Mouse (Mus musculus) urinary bladder, postnatal 36 days (tissue): ENCODE data around the gene Tagln3.
A peak's percentile ranks its signal among the peaks of the same experiment; 100 is the strongest.

Experiments
- DNase-seq, 2 experiments: peaks; one replicate each; pipeline ENCODE4 v3.0.0; 2022; ENCODE audit warnings: low spot score in 2 of 2, mixed read lengths in 1 of 2

The Tagln3 gene

DNA sequence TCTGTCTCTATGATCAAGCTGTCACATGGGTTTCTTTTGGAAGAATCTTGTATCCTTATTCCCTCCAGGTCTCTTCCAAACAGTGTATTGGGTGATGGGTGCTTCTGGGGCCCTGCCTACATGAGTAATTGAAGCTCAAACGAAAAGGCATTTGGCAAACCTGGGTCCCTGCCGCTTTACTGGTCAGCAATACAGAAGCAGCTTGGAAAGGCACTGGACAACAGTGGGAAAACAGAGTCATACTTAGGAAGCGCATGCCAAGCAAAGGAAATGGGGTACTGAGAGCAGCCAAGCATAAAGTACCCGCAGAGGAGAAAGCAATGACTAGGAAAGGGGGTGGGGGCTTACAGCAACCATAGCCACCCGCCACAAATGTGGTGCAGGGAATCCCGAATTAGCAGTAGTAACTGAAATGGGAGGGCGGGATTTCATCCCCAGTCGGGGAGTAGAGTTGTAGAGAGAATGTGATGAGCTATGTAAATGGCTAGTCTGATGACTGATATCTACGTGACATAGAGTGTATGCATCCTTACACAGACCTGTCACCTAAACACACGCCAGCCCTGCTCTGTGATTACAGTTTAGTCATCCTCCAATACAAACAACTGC is 4.3 kb downstream of the Tagln3 start:
- no peak for DNase-seq

DNA sequence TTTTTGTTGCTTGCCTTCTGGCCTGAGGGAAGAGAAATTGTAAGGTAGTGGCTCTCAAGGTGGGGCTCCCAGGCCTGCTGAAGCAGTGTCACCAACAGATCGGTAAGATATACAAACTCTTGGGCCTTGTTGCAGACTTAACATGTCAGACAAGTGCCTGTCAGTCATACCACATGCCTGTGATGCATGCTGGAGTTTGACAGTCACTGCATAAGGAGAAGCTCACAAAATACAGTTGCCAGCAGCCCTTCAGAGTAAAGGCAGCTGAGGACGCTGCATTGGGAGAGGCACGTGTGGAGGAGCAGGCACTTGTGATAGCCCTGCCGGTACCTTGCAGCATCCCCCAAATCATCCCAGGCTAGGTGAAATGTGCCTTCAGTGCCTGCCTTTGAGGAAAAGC is 6.1 kb downstream of the Tagln3 start:
- DNase-seq: no peak

DNA sequence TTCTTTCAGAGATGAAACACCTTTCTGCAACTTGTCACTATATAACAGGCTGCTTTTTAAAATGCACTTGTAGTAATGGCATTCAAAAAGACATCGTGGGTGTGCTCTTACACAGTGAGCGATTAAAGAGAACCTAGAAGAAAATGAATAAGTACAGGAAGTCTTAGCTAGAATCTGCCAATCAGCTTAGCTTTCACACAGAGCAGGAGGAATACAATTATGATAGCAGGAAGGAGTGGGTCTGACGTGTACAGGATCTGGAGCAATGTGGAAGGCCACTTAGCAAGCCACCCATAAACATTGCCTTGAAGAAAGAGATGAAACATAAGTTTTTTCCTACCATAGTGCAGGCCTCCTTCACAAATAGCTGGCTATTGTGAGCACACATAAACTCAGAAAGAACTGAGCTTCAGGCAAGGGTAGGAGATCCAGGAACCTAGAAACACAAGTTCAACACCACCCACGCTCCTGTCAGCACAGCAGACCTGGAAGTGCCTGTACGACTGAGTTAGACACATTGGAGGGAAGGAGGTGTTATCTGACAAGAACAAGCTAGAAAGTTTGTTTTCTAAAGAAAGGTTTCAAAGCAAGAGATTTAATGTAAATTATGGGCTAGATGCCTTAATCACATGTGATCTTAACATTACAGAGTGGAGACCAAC is 9.8 kb downstream of the Tagln3 start:
- DNase-seq: no peak

DNA sequence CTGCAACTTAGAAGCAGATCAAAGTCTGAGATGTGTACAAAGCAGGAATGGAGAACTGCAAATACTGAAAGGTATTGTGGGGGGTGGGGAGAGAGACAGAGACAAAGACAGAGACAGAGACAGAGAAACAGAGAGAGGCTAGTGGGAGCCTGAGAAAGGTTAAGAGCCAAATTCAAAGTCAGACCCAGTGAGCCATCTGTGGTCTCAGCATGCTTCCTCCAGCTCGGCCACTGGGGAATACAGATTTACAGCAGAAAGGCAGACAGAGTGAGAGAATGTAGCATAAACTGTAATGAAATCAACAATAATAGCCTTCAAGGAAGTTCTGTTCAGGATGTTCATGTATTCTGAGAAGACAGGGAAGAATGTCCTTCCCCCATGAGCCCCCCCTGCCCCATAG is 10.5 kb downstream of the Tagln3 start:
- DNase-seq: no peak

DNA sequence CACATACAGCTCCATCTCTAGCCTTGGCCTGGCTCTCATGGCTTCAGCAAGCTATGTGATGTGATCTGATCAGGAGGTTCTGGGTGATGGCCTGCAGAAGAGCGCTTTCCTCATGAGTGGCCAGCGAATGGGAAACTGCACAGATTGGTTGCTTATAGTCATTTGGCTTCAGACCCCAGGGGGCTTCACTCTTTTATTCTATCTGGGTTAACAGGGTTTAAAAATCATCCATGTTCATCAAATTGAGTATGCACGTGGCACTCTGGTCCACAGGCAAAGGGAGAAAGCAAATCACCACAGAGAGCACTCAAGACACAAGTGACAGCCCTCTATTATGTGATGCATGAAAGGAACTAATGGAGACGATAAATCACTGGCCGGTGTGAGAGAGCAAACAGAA is 11.1 kb downstream of the Tagln3 start:
- DNase-seq: no peak

DNA sequence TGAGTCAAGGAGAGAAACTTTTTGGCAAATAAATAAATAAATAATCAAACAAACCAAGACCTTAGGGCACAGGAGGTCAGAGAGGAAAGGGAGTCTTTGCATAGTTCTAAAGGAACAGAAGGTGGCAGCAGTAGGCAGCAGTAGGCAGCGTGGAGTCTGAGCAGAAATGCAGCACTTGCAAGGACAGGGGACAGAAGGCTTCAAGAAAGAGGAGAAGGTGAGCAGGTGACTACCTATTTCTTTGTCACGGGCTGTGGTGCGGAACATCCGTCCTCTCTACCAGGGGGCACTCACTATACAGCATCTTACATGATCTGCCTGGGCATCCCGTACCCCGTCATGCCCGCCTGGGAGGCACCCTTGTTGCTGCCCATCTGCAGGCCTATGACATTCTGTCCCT is 13.1 kb downstream of the Tagln3 start:
- DNase-seq: no peak

DNA sequence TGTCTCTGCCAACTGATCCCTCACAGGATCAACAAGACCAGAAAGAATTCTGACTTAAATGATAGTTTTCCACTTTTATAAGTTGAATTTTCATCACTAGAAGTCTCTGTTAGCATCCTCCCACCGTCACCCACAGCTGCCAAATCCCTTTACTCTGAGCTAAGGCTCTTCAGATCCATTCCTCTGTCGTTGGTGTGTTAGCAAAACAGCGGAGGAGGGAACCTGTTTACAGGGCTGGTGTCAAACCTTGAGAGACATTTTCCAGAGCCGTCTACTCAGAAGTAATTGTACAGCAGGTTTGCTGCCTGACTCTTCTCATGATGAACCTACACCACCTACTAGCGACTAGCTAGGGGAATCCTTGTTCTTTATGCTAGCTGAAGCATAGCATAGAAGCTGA is 25.1 kb downstream of the Tagln3 start:
- DNase-seq: no peak

DNA sequence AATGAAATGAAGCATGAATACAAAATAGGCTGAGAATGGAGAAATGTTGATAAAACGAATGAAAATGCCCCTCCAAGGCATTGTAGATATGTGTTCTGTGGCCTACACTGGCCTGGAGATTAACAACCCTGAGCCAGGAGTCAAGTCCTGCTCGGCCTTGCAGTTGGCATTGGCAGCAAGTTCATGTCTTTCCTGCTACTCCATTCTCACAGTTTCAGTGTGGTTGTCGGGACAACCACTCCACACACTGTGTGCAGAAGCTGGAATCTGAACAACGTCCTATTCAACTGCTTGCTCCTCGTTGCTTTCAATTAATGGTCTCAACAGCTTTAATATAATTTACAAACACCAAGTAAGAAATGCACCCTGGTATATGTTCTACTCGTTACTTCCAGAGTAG is 26.4 kb downstream of the Tagln3 start:
- DNase-seq: no peak

DNA sequence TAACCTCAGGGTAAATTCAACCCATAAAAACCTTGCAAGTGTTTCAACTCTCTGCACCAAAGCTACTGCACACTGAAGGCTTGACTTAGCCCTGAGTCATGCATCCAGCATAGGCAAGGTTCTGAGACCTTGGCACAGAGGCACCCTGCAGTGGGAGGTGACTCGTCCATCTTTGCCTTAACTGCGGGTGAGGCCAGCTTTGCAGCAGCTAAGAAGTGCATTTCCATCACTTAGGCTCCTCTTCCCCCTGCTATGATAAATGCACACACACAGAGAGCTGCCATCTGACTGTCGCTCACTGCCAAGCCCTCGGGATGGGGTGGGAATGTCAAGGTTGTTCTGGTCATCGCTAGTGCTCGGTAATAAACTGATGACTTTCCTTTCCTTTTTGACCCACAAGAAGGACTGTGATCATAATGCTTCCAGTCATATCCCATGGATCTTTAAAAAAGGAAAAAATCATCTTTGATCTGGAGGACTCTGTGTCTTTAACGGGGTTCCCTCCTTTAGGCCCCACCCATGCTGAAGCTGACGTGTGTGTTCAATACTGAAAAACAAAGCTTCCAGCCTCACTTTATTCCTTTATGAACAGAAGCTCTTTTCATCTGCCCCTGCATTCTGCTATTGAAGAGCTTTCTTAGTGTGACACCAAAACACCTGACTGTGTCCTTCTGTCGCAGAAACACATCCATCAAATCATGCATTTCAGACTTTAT is 28.8 kb downstream of the Tagln3 start:
- DNase-seq: no peak

DNA sequence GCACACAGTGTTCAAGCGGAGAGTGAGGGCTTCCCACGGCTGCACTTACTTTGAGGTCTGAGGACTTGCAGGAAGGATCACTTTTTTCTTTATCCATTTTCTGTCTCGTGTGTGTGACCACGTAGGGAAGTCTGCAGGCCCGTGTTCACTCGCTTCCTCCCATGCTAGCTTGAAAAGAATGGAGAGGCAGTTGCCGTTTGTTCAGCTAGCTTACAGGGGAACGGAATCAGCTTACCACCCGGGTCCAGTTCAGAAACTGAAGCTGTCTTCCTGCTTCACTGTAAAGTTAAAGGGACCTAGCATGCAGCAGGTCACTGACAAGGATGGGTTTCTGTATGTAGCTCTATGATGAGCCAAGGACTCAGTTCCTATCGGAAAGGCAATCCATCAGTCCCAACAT is 30.9 kb downstream of the Tagln3 start, which contains the start of gene Tmprss7:
TSS of gene Tmprss7 (minus strand) at position 101 of the 400 bp plus-strand sequence.
- no peak for DNase-seq

DNA sequence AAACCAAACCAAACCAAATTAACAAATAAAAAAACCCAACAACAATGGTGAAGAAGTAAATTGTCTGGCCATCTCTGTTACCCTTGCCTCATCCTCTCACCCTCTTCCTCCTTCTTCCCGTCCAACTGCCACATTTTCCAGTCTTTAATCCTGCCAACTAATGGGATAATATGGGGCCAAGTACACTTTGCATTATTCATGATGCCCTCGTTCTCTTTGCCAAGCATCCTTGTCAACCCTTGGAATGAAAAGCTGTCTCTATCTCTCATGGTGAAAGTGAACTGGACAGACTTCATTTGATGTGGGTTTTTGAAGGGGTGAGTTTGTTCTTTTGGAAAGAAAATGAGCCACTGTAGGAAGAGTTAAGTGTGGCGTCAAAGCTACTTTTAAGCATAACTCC is 31.6 kb downstream of the Tagln3 start:
- DNase-seq: no peak

DNA sequence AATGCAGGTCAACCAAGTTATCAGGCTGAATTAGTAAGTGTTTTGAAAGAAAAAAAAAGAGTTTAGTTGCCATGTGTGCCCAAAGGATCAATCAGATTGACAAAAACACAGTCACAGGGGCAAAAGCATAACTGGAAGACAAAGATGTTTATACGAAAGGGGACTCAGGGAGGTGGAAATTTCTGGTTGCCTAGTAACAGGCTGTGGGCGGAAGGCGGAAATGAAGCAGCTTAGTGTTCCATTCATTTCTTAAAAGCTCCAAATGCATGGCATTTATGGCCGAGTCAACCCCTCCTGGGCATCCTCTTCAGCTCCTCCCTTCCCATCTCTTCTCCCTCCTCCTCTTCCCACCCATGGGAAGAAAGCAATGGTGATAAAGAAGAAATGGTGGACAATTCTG is 34.2 kb downstream of the Tagln3 start:
- DNase-seq: no peak

DNA sequence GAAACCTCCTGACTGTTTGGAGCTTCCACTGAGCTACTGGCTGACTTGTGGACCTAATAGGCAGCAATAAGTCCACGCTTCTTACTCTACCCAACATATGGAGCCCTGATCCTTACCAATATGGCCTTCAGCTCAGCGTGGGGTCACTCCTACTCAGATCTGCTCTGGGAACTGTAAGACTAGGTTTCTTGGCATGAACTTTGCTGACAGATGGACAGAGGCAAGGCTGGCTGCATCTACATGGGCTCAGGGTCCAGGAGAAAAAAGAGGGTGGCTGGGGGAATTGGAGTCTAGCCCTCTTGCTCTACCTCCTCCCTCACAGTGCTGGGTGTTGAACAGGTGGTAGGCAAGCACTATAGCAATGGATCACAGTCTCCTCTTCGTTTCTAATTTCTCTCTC is 37.6 kb downstream of the Tagln3 start:
- DNase-seq: no peak

DNA sequence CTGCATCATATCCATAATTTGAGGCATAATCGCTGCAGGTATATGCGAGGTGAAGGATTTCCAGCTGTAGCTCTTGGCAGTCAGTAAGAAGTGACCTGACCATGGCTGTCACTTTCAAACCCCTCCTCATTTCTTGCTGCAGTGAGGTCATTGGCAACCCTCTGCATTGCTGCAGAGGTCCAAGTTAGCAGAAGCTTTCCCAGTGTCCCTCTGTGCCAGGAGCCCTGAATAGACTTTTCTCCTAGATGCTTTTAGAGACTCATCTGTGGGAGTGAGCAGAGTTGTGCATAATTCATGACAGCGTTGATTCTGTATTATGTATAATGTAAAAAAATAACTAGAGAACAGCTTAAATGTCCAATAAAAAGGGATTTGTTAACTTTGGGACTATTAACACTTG is 39.1 kb downstream of the Tagln3 start:
- DNase-seq: no peak

DNA sequence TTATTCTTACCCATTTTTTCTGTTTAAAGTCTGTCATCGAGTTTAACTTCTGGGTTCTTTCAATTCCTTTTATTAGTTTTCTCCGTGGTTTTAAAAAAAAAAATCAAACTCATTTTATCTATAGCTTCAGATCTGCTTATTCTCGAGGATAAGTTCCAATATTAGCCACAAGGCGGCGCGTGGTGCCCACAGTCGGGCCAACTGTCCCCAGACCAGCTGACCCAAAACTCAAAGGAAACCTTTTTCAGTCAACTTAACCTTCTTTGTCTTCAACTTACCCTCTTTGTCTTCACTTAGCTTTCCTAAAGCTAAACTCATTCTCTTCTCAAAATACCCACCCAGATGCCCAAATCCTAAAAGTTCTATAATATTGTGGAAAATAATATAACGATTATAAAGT is 39.6 kb downstream of the Tagln3 start:
- peak; percentile 53 to 61 for DNase-seq

DNA sequence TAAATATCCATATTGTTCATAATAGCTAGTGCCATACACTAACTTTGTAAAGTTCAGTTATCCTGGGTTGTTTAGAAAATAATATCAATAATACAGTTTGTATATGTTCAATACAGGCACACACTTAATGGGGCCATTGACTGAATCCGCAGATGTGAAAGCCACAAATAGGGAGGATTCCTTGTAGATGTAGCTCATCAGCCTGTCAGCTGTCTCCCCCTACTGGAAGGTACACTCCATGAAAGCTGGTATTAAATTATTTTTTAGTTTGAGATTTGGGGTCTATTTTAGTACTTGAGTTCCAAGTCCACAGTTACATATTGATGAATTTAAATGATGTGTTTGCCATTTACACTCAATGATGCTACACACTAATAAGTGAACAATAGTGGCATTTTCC is 47.9 kb downstream of the Tagln3 start:
- DNase-seq: no peak

DNA sequence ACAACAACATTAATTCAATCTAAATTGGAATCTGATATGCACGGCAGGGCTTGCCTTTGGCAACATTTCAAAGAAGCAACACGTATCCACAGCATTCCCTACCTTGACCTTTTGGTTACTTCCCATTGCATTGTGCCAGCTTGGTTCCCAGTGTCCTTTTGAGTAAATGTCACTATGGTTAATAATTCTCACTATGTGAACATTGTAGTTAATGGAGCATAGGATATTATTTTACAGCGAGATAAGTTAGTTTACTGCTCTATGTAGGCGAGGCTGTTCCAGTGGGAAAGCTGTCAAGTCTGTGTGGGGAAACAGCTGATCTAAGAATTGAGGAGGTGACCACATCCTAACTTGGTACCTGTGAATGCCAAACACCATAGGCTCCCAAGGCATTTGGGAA is 54.4 kb downstream of the Tagln3 start:
- no peak for DNase-seq

DNA sequence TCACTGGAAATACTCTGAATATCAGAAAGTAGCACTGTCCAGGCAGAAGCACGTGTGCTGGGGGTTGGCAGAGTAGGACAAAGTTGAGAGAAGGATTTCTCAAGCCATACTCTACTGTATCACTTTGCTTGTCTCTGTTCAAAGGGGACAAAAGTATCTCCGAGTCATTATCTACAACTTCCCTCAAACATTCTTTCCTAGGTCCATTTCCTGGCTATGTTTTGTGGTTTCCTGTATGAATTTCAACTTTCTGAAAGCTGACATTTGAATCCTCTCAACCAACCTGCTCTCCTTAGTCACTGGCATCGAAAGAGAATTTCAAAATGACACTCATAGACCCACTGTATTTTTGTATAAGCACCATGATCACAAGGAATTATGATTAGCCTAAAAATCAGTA is 56.2 kb downstream of the Tagln3 start:
- no peak for DNase-seq

DNA sequence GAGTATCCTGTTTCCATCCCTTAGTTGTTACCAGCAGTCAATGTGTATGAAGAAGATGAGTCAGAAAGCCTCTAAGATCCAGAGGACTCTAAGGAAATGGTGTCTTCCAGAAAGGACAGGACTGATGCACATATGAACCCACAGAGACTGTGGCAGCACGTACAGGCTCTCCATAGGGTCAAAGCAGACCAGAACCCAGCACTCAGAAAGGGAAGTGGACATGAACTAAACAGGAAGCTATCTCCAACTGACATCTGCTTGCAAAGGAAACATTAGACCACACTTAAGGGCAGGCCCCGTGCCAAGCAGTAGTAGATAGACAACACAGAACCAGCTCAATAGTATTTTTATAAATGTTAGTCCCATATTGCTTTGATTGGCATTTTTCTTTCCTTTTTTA is 58.3 kb downstream of the Tagln3 start:
- DNase-seq: no peak

DNA sequence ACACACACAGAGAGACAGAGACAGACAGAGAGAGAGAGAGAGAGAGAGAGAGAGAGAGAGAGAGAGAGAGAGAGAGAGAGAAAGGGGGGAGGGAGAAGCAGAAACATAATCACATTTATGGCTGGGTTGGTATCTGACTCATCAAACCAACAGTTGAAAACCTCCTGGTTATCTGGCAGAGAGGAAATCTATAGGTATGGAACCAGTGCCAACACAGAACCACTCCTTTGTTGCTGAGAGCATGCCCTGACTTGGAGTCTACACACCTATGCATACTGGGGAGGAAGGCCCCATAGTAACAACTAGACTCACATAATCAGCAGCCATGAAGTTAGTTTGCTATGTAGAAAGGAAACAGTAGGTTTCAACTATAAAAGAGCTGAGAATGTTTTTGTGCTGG is 62.0 kb downstream of the Tagln3 start:
- no peak for DNase-seq
